Mouse (Mus musculus): ENCODE measurements around the gene Banp.

GRCm38 (mm10) chr8:122068609-122069008, 119.1 kb downstream of the Banp start:
- TF ChIP-seq CTCF (IDR thresholded peaks at IDR 0.05) = no peak
- TF ChIP-seq EP300 (IDR thresholded peaks at IDR 0.05; ENCODE audit: insufficient read depth, low read depth, low read length) = no peak
- no peak for TF ChIP-seq POLR2A (IDR thresholded peaks at IDR 0.05; ENCODE audit: insufficient read depth, low read depth, low read length)
